Mouse (Mus musculus) gastrocnemius, postnatal 14 days (tissue): ENCODE measurements around the gene Ampd3. TPM values are rescaled to one million over a fixed set of nuclear protein-coding genes. Genes with fewer than 3 reads are reported as not detected.
A peak's percentile ranks its signal among the peaks of the same experiment; 100 is the strongest.

Source experiments
- DNase-seq: peaks from one replicate; pipeline ENCODE4 v3.0.0; 2021; ENCODE audit warnings: mixed read lengths
- intact Hi-C: fragments of 180-260 bp; cut with DNase I; formaldehyde crosslinking; loops from one replicate; pipeline ENCODE4 v1.15.1; 2025; ENCODE audit warnings: low total_unique reads
- total RNA-seq, 2 experiments: library from RNA; stranded (reverse); gene quantifications; 2 replicates each; pipeline ENCODE4 v1.2.3; 2021

Gene Ampd3
- total RNA-seq, 2 experiments from 2014 or later, result 6.6 to 7.7 TPM

DNA sequence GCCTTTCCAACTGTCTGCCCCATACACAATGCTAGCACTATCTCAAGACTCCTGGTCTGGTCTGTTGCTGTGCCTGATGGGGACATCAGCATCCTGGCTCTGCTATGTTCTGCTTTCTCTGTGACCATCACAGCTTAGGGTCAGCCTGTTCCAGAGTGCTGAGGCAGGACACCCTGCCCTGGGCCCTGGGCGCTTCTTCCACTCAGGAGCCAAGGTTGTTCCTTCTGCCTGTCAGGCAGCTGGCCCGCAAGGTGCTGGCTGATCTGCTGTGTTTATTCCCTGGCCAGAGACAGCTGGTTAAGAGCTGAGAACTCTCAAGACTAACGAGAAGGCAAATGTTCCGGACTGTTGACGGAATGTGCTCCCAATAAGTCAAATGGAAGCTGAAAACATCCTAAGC lies 24.2 kb downstream of the Ampd3 start:
- DNase-seq, result no peak
- intact Hi-C loops, result no loop called here

DNA sequence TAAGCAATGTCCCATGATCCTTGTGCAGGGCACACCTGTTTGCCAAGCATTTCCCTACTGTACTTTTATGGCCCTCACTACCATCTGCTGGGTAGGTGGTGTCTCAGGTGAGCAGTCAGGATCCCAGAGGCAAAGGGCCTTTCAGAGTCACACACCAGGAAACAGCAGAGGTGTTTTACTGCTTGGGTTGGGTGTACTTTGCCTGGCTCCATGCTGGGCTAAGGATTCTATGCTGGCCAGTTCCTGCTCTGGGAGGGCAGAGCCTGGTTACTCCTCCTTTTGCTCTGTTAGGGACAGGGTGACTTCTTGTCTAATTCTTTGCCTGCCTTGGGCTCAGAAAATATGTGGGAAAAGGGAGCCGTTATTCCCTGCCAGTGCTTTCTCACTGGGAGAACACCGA lies 24.8 kb downstream of the Ampd3 start:
- DNase-seq, result no peak
- intact Hi-C loops, result no loop called here

DNA sequence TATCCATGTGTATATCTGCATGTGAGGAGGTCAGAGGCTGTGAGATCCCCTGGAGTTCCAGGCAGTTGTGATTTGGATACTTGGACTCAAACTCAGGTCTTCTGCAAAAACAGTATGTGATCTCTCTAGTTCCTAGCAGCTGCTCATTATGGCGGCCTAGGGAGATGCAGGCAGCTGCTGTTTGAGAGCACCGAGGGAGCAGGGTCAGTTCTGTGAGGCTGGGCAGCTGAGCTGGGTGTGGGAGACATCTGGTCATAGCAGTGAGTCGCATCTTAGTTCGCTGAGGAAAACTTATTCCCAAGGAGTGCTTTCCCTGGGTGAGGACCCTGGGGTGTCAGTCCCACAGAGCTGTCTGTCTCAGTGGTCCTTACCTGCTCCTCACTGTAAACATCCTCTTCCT lies 26.7 kb downstream of the Ampd3 start:
- no peak for DNase-seq
- intact Hi-C loops, result no loop called here

DNA sequence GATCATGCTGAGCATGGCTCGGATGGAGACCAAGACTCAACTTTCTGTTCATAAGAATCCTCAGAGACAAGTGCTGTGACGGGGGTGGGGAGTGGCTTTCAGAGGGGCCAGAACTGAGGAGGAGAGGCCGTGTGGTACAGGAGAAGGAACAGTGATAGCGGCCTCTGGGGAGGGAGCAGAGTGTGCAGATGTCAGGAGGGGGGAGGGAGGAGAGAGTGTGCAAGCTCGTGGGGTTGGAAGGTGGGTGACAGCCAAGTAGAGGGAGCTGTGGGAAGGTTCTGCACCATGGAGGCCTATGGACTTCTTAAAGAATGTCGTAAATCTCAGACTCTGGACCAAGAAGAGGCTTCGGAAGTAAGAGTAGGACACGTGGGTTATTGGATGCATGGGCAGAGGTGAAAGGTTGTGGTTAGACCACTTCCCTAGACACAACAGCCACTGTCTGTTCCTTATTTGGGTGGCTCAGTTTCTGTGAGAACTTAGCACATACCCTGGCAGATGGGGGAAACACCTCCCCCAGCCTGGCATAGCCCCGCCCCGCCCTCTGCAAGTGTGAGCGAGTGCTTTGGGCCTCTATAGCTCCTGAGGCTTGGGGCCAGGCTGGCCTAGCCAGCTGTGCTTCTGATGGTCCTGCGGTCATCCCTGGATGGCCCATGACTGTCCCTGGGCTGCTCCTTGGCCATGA lies 28.5 kb downstream of the Ampd3 start:
- no peak for DNase-seq
- intact Hi-C loops, result no loop called here

DNA sequence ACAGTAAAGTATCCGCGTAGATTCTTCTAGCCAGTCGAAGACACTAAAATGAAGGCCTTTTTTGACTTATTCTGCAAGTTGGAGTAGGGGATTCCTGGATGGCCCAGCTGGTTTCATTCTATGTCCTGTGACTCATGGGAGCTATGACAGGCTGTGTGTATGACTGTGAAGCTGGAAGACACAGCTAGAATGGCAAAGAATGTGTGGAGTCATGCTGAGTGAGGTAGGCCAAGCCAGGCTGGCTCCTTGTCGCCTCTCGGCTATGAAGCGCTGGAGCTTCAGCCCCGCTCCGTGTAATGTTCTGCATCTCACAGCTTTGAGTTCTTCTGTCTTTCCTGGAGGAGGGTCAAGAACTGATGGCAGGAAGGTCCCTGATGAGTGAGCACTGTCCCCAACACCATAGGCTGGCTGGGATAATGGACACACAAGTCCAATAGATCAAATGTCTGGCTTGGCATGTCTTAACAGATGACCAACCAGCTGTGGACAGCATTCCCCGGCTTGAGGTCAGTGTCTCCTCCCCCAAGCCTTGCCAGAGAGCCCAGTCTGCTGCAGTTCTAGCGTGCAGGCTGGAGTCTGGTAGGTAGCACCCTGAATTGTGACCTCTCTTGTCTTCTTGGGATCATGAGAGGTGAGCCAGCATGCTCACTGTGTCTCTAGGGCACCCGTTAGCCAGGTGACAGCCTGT lies 29.9 kb downstream of the Ampd3 start:
- intact Hi-C loops, result no loop called here
- no peak for DNase-seq

DNA sequence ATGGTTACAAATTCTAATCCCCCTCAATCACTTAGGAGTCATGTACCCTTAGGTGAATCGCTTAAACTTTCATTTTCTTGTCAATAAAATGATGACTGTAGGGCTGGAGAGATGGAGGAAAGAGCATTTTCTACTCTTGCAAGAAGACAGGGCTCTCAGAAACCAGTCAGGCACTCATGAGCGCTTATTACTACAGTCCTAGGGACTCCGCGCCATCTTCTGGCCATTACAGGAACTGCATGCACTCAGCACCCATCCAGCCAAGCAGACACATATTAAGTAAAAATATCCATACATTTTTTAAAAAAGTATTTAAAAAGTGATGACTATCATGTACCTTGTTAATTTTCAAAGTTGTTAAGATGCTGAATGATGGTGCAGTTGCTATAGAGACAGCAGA lies 33.0 kb downstream of the Ampd3 start:
- DNase-seq, result peak; percentile 74
- intact Hi-C loops, result loop anchor here (2.0 kb wide), 1 partner anchor 70 kb away; no protein-coding TSS in a partner anchor

DNA sequence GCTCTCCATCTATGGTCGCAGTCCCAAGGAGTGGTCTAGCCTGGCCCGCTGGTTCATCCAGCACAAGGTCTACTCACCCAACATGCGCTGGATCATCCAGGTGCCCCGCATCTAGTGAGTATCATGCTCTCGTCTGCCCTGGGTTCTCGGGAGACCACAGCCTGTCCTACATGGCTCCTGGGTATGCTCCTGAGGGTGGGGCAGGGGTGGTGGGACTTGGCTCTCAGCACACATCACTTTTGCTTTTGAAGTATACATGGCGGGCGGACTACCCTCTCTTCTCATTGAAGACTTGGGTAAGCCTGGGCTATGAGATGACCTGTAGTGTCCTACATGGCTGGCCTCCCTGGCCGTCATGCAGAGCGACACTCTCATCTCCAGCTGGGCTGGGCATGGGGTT lies 35.1 kb downstream of the Ampd3 start:
- no peak for DNase-seq
- intact Hi-C loops, result no loop called here

DNA sequence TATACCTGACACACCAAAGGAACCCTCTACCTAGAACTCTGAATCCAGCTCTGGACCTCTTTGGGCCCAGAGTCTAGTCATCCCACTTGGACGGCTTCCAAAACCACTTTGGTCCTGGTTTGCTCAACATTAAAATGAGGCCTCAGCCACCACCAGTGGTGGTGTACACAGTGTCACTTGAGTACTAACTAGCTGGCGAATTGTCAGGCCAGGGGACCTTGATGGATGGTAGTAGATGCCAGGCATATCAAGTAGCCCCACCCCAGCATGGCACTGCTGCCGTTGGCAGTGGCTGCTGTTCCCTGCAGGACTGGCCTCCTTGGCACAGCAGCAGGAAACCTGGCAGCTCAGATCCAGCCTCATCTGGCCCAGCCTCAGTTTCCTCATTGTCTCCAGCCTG lies 36.3 kb downstream of the Ampd3 start:
- intact Hi-C loops, result no loop called here
- peak; percentile 52 for DNase-seq

DNA sequence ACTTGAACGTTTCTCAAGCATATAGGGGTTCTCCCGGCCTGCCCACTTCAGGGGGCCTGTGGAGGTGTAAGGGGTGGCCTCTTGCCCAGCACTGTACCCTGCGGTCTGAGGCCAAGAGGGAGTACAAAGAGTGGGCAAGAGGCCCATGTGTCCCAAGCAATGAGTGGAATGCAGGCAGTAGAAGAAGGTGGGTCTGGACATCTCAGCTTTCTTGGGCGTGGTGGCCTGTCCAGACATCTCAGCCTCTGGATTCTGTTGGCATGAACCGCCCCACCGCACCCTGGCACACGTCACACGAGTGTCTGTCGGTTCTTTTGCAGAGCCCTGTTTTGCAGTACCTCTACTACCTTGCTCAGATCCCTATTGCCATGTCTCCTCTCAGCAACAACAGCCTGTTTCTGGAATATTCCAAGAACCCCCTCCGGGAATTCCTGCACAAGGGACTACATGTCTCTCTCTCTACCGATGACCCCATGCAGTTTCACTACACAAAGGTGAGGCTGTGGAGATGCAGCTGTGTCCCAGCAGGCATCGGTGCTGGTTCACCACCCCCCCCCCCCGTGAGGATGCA lies 39.5 kb downstream of the Ampd3 start:
- no peak for DNase-seq
- intact Hi-C loops, result no loop called here

DNA sequence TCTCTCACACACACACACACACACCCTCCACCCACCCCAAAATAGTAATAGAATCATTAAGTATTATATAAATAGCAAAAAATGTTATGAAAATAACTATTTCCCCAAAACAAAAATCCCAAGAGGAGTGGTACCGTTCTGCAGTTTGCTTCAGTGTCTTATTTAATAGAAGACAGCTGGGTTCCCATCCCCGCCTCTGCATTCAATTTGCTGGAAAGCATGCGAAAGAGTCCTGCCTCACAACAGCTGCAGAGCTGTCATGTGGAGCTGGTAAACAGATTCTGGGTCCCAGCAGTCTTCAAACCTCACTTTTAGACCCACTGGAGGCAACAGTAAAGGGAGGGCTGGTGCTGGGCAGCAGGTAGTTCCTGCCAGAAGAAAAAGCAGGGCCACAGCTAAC lies 41.0 kb downstream of the Ampd3 start:
- intact Hi-C loops, result no loop called here
- peak; percentile 50 for DNase-seq

DNA sequence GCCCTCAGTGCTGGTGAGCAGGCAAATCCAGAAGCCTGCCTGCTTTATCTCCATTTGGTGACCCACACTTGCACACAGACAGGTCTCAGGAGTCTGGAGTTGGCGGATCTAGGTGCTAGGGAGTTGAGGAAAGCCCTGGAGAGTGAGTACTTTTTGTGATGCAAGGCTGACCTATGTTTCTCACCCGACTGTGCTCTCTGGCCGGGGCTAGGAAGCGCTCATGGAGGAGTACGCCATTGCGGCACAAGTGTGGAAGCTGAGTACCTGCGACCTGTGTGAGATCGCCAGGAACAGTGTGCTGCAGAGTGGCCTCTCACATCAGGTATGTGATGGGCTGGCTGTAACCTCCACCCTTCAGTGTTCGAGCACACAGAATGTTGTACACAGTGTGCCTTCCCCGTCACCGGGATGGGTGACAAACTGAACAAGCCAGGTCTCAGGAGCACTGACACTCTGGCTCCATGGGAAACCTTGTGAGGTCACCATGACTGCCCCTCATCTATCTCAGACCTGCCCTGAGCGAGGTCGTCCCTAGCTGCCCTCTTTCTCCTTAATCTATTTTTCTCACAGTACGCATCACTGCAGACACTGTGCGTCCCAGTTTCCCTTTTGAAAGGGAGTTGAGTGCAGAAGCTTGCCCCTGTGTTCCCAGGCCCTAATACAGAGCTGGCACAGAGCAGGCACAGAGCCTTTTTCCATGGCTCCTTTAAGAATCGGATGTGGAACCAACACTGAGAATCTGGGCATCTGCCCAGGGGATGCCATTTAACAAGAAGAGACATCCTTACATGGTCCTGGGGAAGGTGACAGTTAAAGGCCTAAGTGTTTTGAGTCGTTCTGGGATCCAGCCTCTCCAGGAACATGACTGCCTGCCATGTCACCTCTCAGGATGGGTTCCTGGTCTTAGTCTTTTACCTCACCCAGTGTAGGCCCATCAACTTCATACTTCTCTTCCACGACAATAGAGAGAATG lies 41.9 kb downstream of the Ampd3 start:
- intact Hi-C loops, result no loop called here
- no peak for DNase-seq

DNA sequence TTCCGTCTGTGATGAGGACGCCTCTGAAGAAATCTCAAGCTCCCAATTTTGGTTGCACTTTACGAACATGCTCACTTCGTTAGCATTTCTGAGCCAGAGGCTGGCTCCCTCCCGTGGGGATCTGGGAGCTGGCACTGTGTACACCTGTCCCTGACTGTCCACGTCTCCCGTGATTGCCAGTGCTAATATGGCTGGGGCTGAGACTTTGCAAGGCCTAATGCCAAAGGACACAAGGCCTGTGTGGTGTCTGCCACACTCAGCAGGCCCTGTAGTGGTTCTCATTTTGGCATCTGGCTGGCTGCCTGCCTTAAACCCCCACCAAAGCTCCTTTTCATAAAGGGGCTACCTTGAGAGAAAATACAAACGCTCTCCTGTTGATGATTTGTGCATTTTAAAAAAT lies 43.0 kb downstream of the Ampd3 start:
- no peak for DNase-seq

DNA sequence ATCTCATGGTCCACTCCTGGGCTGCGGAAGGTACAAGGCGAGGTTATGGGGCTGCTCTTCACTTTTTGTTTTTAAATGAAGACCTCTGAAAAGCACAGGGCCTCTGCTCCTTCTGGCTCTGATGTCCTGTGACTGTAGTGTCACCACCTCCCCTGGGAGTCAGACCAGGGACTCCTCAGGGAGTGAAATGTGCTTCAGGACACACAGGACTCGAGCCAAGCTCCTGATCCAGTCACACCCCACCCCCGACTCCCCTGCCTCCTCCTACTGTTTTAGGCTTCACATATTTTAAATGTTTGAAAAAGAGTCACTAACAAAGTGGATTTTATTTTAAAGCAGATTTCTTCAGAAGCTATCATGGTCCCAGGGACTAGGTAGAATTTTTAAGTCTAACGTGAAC lies 43.5 kb downstream of the Ampd3 start:
- intact Hi-C loops, result no loop called here
- no peak for DNase-seq

More for the DNA sequence above, 43.0 kb downstream of the Ampd3 start:
- intact Hi-C loops, result no loop called here

DNA sequence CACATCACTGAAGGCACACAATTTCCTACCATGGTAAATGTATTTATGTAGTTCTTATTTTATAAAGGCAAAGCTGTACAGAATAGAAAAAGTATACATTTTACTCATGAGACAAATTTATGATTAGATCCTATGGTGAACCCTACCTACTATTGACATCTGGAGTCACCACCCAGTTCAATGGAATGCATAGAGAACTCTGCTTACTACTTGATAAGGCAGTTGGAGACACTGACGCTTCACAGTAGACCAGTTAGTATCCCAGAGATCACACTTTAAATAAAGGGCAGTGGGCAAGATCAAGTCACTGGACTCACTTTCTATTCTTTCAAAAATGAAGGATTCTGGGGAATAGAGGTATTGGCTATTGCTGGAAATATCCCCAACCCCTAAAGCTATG lies 46.0 kb downstream of the Ampd3 start:
- intact Hi-C loops, result loop anchor here (2.0 kb wide), 1 partner anchor 203 kb away; no protein-coding TSS in a partner anchor
- no peak for DNase-seq

DNA sequence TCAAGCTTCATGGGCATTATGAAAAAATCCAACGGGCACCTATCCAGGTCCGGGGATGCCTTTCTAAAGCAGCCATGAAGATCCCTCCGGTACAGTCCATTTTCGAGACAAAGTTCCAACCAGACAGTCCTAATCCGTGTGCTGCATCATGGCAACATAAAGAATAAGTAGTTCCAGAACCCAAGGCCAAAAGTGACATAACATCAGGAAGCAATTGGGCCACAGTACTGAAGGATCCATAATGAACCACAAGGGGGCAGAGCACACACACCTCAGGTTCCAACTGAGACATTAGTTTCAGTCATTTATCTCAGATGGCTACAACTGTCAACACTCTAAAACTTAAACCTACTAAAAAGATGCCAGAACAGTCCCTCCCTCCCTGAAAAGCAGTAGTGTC lies 48.0 kb downstream of the Ampd3 start:
- DNase-seq, result no peak
- intact Hi-C loops, result loop anchor here (5.0 kb wide), 1 partner anchor 111 kb away; no protein-coding TSS in a partner anchor

DNA sequence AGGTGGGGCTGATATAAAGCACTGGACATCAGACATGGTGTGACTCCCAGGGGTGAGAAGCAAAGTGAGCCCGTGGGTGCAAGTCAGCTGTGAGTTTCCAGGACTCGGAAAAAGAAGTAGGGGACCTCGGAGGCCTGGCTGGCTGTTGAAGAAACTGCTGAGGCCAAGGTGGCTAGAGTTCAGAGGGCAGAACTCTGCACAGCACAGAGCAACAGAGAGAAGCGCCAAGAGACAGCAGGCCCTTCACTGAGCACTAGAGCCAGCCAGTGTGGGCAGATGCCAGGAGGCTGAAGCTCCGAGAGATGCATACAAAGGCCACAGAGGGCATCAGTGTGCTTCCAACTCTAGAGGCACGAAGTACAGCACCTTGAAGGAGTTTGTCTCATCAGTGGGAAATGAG lies 50.2 kb downstream of the Ampd3 start:
- peak; percentile 67 for DNase-seq
- intact Hi-C loops, result loop anchor here (5.0 kb wide), 1 partner anchor 109 kb away; no protein-coding TSS in a partner anchor

DNA sequence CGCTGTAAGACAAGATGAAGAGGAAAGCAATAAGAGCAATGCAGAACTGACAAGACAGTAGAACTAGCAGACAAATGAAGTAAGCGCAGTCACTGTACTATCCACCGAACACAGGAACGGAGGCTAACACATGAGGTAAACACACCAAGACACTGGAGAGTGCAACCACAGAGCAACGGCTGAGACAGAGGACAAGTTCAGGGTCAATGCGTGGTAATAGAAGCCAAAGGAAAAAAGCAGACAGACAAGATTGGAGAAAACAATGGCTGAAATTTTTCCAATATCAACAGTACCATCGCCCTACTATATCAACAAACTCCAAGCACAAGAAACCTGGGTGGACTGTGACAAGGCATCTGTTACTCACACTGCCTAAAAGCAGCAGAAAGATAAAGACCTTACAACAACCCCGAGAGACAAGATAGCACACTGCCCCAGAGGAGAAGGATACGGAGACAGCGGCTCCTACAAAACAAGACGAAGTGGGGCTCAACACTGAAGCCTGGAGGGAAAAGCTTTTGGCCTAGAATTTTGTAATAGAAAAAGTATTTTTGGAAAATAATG lies 50.9 kb downstream of the Ampd3 start:
- no peak for DNase-seq
- intact Hi-C loops, result loop anchor here (5.0 kb wide), 1 partner anchor 108 kb away; no protein-coding TSS in a partner anchor

DNA sequence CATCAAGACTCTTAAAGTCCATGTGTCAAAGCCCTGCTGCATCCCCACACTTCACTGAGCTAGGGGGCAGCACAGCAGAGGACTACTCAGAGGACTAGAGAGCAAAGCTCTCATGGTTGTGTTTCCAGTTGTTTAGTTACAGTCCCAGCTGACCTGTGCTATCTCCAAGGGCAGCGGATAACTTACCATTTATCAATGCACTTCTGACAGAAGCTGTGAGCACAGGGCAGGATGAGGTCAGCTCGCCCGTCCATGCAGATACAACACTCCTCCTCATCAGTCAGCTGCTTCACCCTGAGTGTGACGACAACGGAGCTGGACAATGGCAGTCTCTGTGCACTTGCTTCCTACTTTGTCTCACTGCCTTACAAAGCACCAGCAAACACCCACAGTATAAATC lies 53.1 kb downstream of the Ampd3 start:
- intact Hi-C loops, result no loop called here
- no peak for DNase-seq

DNA sequence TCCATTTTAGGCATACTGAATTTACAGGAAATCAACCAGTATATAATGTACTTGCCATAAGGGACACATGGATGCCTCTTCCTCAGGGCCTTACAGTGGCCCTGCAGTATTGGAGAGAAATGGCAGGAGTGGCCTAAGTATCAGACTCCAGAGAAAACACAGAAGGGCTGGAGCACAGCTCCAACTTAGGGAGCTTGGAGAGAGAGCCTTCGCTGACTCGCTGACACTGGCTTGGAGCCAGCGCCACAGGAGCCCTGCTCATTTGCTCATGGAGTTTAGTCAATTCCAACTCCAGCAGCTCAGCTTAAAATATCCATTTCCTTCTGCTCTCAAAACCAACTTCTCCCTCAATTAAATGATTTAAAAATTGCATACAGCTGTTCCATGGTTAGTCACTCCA lies 53.6 kb downstream of the Ampd3 start:
- DNase-seq, result peak; percentile 63
- intact Hi-C loops, result no loop called here
